Mouse (Mus musculus) small intestine, adult 2 months (tissue): Measurements from ENCODE around the gene Ppme1.

ENCODE experiments used
- CTCF ChIP-seq: fragments of 200-500 bp; IDR thresholded peaks from 2 replicates; pipeline ENCODE4 v1.5.1; 2012; ENCODE audit warnings: low read depth, mild to moderate bottlenecking, control low read depth, inconsistent platforms, low read length, moderate library complexity, mixed read lengths; ENCODE audit not compliant: insufficient replicate concordance, insufficient read length; ENCODE audit errors: extremely low read depth
- POLR2A ChIP-seq: fragments of 200-500 bp; IDR thresholded peaks from 2 replicates; pipeline ENCODE4 v1.6.1; 2012; ENCODE audit warnings: low read depth, mild to moderate bottlenecking, control low read depth, inconsistent platforms, low read length, moderate library complexity

- TF ChIP-seq CTCF, result no peak
- no peak for TF ChIP-seq POLR2A
Measured at GRCm38 (mm10) chr7:100281596-100281995, 90.5 kb downstream of the Ppme1 start.
